ENCODE assay signal across 8 mouse cellular contexts in the genomic region with DNA sequence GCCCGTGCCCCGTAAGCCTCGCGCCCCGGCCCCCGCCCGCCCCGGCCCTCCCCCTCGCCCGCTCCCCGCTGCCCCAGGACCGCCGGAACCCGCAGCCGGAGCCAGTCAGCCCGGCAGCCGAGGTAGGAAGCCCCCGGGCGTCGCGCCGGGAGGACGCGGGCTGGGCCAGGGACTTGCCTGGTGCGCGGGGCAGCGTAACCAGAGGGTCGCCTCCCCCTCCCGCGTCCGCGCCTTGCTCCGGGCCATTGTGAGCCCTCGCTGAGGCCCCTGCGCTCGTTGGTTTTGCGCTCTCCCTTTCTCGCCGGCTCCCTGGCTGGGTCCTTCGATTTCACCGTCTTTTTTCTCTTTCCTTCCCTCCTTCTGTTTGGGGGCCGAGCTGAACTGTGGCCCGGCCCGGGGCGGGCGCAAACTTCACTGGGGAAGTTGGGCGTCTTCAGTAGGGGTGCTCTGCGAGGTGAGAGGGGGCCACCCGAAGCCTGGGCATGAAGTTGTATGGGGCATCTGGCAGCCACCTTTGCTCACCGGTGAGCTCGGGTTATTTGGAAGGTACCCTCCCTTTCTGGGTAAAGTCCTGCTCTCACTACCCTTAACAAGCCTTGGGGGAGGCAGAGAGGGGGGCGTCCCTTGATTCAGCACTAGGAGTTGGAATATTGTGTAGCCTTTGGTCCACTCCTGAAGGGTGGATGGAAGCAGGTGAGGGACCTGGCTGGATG. TPM values are rescaled to one million over a fixed set of nuclear protein-coding genes. Genes with fewer than 3 reads are reported as not detected.
DNase-seq lines count a peak whose midpoint lies in the region; ATAC-seq and TF ChIP-seq lines count a peak whose summit lies in the region.

No protein-coding gene starts in this region.

- no peaks in the 10 kb centered on the region for H3K9me3 ChIP-seq in intestine, embryonic 15.5 days
- no peaks in the 10 kb centered on the region for H3K9me3 ChIP-seq in midbrain, embryonic 16.5 days (replicated peaks; ENCODE audit: control insufficient read depth, low read length, poor library complexity, severe bottlenecking)

- H3K4me2 ChIP-seq in intestine, embryonic 15.5 days (replicated peaks) = peak overlapping the region; percentile 91
- peak overlapping the region; percentile 92 for H3K4me2 ChIP-seq in midbrain, embryonic 16.5 days (ENCODE audit: low read length)

- H3K9ac ChIP-seq in intestine, embryonic 15.5 days = peak overlapping the region; percentile 90
- H3K9ac ChIP-seq in midbrain, embryonic 16.5 days (ENCODE audit: low read depth, low read length) = peak overlapping the region; percentile 84

- H3K4me1 ChIP-seq in embryonic fibroblast, embryonic 13.5 days (ENCODE audit: control insufficient read depth, insufficient read depth, low read length) = peaks cover 15% of the 10 kb centered on the region
- peaks cover 55% of the 10 kb centered on the region for H3K4me1 ChIP-seq in intestine, embryonic 15.5 days (replicated peaks)
- H3K4me1 ChIP-seq in midbrain, embryonic 16.5 days (ENCODE audit: control insufficient read depth, insufficient read depth, low read length) = peaks cover 49% of the 10 kb centered on the region

- ATAC-seq in intestine, embryonic 15.5 days = peak; percentile 13
- peak; percentile 64 for ATAC-seq in midbrain, embryonic 16.5 days

- DNase-seq in left cerebral cortex, adult 2 months (ENCODE audit: extremely low spot score in 1 of 2, low spot score in 2 of 2) = no peak
- no peak for DNase-seq in left cerebral cortex, adult 9 months (ENCODE audit: low spot score in 2 of 2)
- peak; percentile 49 for DNase-seq in NIH3T3 (ENCODE audit: low read depth)
- no peak for DNase-seq in left cerebral cortex, adult 11 months (ENCODE audit: low spot score)
- DNase-seq in frontal cortex, adult 2 months (ENCODE audit: extremely low spot score in 1 of 2, low spot score in 1 of 2) = no peak

- peak overlapping the region; percentile 90 for H3K27ac ChIP-seq in left cerebral cortex, adult 2 months
- H3K27ac ChIP-seq in embryonic fibroblast, embryonic 13.5 days (ENCODE audit: insufficient read depth, low read length) = peak overlapping the region; percentile 94
- H3K27ac ChIP-seq in intestine, embryonic 15.5 days = peak overlapping the region; percentile 94
- peak overlapping the region; percentile 92 for H3K27ac ChIP-seq in midbrain, embryonic 16.5 days (ENCODE audit: low read length)

- TF ChIP-seq POLR2A in embryonic fibroblast, embryonic 13.5 days (IDR thresholded peaks at IDR 0.05; ENCODE audit: low read depth, low read length) = no peak

- H3K27me3 ChIP-seq in intestine, embryonic 15.5 days (replicated peaks) = no peaks in the 10 kb centered on the region
- no peaks in the 10 kb centered on the region for H3K27me3 ChIP-seq in midbrain, embryonic 16.5 days (ENCODE audit: control insufficient read depth, insufficient read depth, low read depth, low read length)

- no peak for TF ChIP-seq CTCF in left cerebral cortex, adult 2 months (IDR thresholded peaks at IDR 0.05)
- TF ChIP-seq CTCF in embryonic fibroblast, embryonic 13.5 days (IDR thresholded peaks at IDR 0.05; ENCODE audit: borderline replicate concordance, insufficient read depth, low read length) = no peak

- WGBS in intestine, embryonic 15.5 days = under 1% methylated on average over 43 of the region's 52 CpGs
- under 1% methylated on average over 28 of the region's 52 CpGs for WGBS in midbrain, embryonic 16.5 days

- H3K4me3 ChIP-seq in left cerebral cortex, adult 2 months = peak overlapping the region; percentile 80
- peak overlapping the region; percentile 94 for H3K4me3 ChIP-seq in embryonic fibroblast, embryonic 13.5 days (ENCODE audit: insufficient read depth, low read length)
- peak overlapping the region; percentile 87 for H3K4me3 ChIP-seq in intestine, embryonic 15.5 days (replicated peaks)
- H3K4me3 ChIP-seq in midbrain, embryonic 16.5 days (ENCODE audit: low read depth, low read length) = peak overlapping the region; percentile 68

- intact Hi-C loops in left cerebral cortex, adult 2 months (cut with DNase I) = no loop called here

- peaks cover 7% of the 10 kb centered on the region; the same call in 1 of the 2 replicates for H3K36me3 ChIP-seq in intestine, embryonic 15.5 days
- H3K36me3 ChIP-seq in midbrain, embryonic 16.5 days (ENCODE audit: control insufficient read depth, insufficient read depth, low read length) = no peaks in the 10 kb centered on the region

RNA-seq across cellular contexts. Expression of a gene that starts 0.5 kb away (rescaled TPM):
- 10 to 100 TPM; 12.9 to 16.2 TPM for total RNA-seq in left cerebral cortex, adult 2 months (2021)
- polyA plus RNA-seq in embryonic fibroblast, embryonic 13.5 days (2011; ENCODE audit: insufficient read length, low read depth, missing spikeins) = 52.2 and 64.0 TPM in 2 replicates
- polyA plus RNA-seq in intestine, embryonic 15.5 days (2015; fragmentation: Nextera tagmentation; extraction: Ambion mirVana) = 21.4 and 23.5 TPM in 2 replicates
- polyA plus RNA-seq in midbrain, embryonic 16.5 days (2015; fragmentation: Nextera tagmentation; extraction: Ambion mirVana) = 13.0 and 14.0 TPM in 2 replicates
- 17.9 and 19.1 TPM in 2 replicates for polyA plus RNA-seq in frontal cortex, adult 2 months (2012; rRNA removed)

RNA-seq across cellular contexts. Expression of a gene that starts 29.8 kb away (rescaled TPM):
- 10 to 100 TPM; 78.1 to 94.1 TPM for total RNA-seq in left cerebral cortex, adult 2 months (2021)
- 30.5 and 33.1 TPM in 2 replicates for polyA plus RNA-seq in embryonic fibroblast, embryonic 13.5 days (2011; ENCODE audit: insufficient read length, low read depth, missing spikeins)
- polyA plus RNA-seq in intestine, embryonic 15.5 days (2015; fragmentation: Nextera tagmentation; extraction: Ambion mirVana) = 74.5 and 84.3 TPM in 2 replicates
- polyA plus RNA-seq in midbrain, embryonic 16.5 days (2015; fragmentation: Nextera tagmentation; extraction: Ambion mirVana) = 144 and 153 TPM in 2 replicates
- 95.5 and 119 TPM in 2 replicates for polyA plus RNA-seq in frontal cortex, adult 2 months (2012; rRNA removed)

RNA-seq across cellular contexts. Expression of a gene that starts 35.3 kb away (rescaled TPM):
- 1 to 10 TPM; 2.9 to 4.3 TPM for total RNA-seq in left cerebral cortex, adult 2 months (2021)
- 3.4 and 6.9 TPM in 2 replicates for polyA plus RNA-seq in embryonic fibroblast, embryonic 13.5 days (2011; ENCODE audit: insufficient read length, low read depth, missing spikeins)
- polyA plus RNA-seq in intestine, embryonic 15.5 days (2015; fragmentation: Nextera tagmentation; extraction: Ambion mirVana) = 27.9 and 28.8 TPM in 2 replicates
- polyA plus RNA-seq in midbrain, embryonic 16.5 days (2015; fragmentation: Nextera tagmentation; extraction: Ambion mirVana) = 8.0 and 9.1 TPM in 2 replicates
- polyA plus RNA-seq in frontal cortex, adult 2 months (2012; rRNA removed) = 6.9 and 7.2 TPM in 2 replicates

RNA-seq across cellular contexts. Expression of a gene that starts 44.8 kb away (rescaled TPM):
- 10 to 100 TPM; 11.5 to 13.1 TPM for total RNA-seq in left cerebral cortex, adult 2 months (2021)
- polyA plus RNA-seq in embryonic fibroblast, embryonic 13.5 days (2011; ENCODE audit: insufficient read length, low read depth, missing spikeins) = 72.1 and 79.5 TPM in 2 replicates
- polyA plus RNA-seq in intestine, embryonic 15.5 days (2015; fragmentation: Nextera tagmentation; extraction: Ambion mirVana) = 14.1 and 15.1 TPM in 2 replicates
- polyA plus RNA-seq in midbrain, embryonic 16.5 days (2015; fragmentation: Nextera tagmentation; extraction: Ambion mirVana) = 4.2 and 4.3 TPM in 2 replicates
- polyA plus RNA-seq in frontal cortex, adult 2 months (2012; rRNA removed) = 5.9 and 6.9 TPM in 2 replicates

RNA-seq across cellular contexts. Expression of a gene that starts 44.8 kb away (rescaled TPM):
- 10 to 100 TPM; 56.9 to 62.2 TPM for total RNA-seq in left cerebral cortex, adult 2 months (2021)
- polyA plus RNA-seq in embryonic fibroblast, embryonic 13.5 days (2011; ENCODE audit: insufficient read length, low read depth, missing spikeins) = 39.7 and 47.6 TPM in 2 replicates
- polyA plus RNA-seq in intestine, embryonic 15.5 days (2015; fragmentation: Nextera tagmentation; extraction: Ambion mirVana) = 86.5 and 92.1 TPM in 2 replicates
- 69.2 and 70.2 TPM in 2 replicates for polyA plus RNA-seq in midbrain, embryonic 16.5 days (2015; fragmentation: Nextera tagmentation; extraction: Ambion mirVana)
- polyA plus RNA-seq in frontal cortex, adult 2 months (2012; rRNA removed) = 51.2 and 51.9 TPM in 2 replicates
